Mouse (Mus musculus) myocyte (in vitro differentiated cells): ENCODE measurements around the gene Dnajc16.

Source experiments
- CEBPB ChIP-seq: IDR thresholded peaks from 2 replicates; pipeline ENCODE4 v1.6.1; 2011; ENCODE audit warnings: mild to moderate bottlenecking, moderate library complexity; ENCODE audit not compliant: poor library complexity, insufficient read depth, severe bottlenecking
- MAX ChIP-seq: IDR thresholded peaks from one replicate; pipeline ENCODE4 v1.6.1; 2011; ENCODE audit warnings: low read depth, mild to moderate bottlenecking, control low read depth
- POLR2A ChIP-seq: IDR thresholded peaks from one replicate; pipeline ENCODE4 v1.6.1; 2011; ENCODE audit warnings: low read depth, mild to moderate bottlenecking, control low read depth, moderate library complexity; ENCODE audit not compliant: insufficient read length
- POLR2AphosphoS2 ChIP-seq: IDR thresholded peaks from one replicate; pipeline ENCODE4 v1.6.1; 2011; ENCODE audit warnings: low read depth, control low read depth; ENCODE audit not compliant: insufficient read length
- SRF ChIP-seq: IDR thresholded peaks from one replicate; pipeline ENCODE4 v1.6.1; 2011; ENCODE audit warnings: low read depth; ENCODE audit not compliant: control insufficient read depth, insufficient read length

GRCm38 (mm10) chr4:141769501-141770160 is 21.1 kb downstream of the Dnajc16 start:
- no peak for TF ChIP-seq POLR2A
- no peak for TF ChIP-seq SRF
- no peak for TF ChIP-seq POLR2AphosphoS2
- TF ChIP-seq CEBPB = no peak
- TF ChIP-seq MAX = no peak
